Mouse (Mus musculus): ENCODE data around the gene Wdr63.

The Wdr63 gene

GRCm38 (mm10) chr3:146121310-146122124 lies 13.6 kb upstream of the Wdr63 start:
- DNase-seq = no peak

GRCm38 (mm10) chr3:146117997-146118457 lies 10.1 kb upstream of the Wdr63 start:
- no peak for DNase-seq

- no peak for DNase-seq
Observed at GRCm38 (mm10) chr3:146117258-146117996, 9.5 kb upstream of the Wdr63 start, which contains the start of gene Mcoln3. Gene Mcoln3, plus strand, starts transcription at chr3:146117450.

- DNase-seq = no peak
Observed at GRCm38 (mm10) chr3:146110916-146111315, 3.0 kb upstream of the Wdr63 start.

- DNase-seq = no peak
Observed at GRCm38 (mm10) chr3:146110358-146110757, 2.4 kb upstream of the Wdr63 start.

- DNase-seq = no peak
Observed at GRCm38 (mm10) chr3:146108945-146109344, 1.0 kb upstream of the Wdr63 start.

- DNase-seq = peak; percentile 22 to 27
Observed at GRCm38 (mm10) chr3:146107116-146107849, 647 bp downstream of the Wdr63 start.

- no peak for DNase-seq
Observed at GRCm38 (mm10) chr3:146102049-146102448, 5.9 kb downstream of the Wdr63 start.

GRCm38 (mm10) chr3:146099925-146100324 lies 8.0 kb downstream of the Wdr63 start:
- DNase-seq = no peak

GRCm38 (mm10) chr3:146097861-146098260 lies 10.1 kb downstream of the Wdr63 start:
- no peak for DNase-seq

- no peak for DNase-seq
Observed at GRCm38 (mm10) chr3:146096986-146097385, 10.9 kb downstream of the Wdr63 start.

GRCm38 (mm10) chr3:146095066-146095465 lies 12.9 kb downstream of the Wdr63 start:
- DNase-seq = no peak

GRCm38 (mm10) chr3:146090988-146091657 lies 16.8 kb downstream of the Wdr63 start:
- no peak for DNase-seq

- no peak for DNase-seq
Observed at GRCm38 (mm10) chr3:146080241-146080640, 27.7 kb downstream of the Wdr63 start.

- no peak for DNase-seq
Observed at GRCm38 (mm10) chr3:146072780-146073179, 35.1 kb downstream of the Wdr63 start.

- no peak for DNase-seq
Observed at GRCm38 (mm10) chr3:146069276-146069675, 38.7 kb downstream of the Wdr63 start.

GRCm38 (mm10) chr3:146063146-146063545 lies 44.8 kb downstream of the Wdr63 start:
- no peak for DNase-seq

GRCm38 (mm10) chr3:146059356-146059926 lies 48.5 kb downstream of the Wdr63 start:
- no peak for DNase-seq

- peak; percentile 60 to 80 for DNase-seq
Observed at GRCm38 (mm10) chr3:146058263-146058662, 49.7 kb downstream of the Wdr63 start.

- no peak for DNase-seq
Observed at GRCm38 (mm10) chr3:146057131-146057530, 50.8 kb downstream of the Wdr63 start.

- DNase-seq = no peak
Observed at GRCm38 (mm10) chr3:146053873-146054272, 54.1 kb downstream of the Wdr63 start.
